Mouse (Mus musculus) CH12.LX (cell line): ENCODE results near the gene Sdf4. TPM values are rescaled to one million over a fixed set of nuclear protein-coding genes. Genes with fewer than 3 reads are reported as not detected.

Experiments used
- DNase-seq: peaks from one replicate; pipeline ENCODE4 v3.0.0-alpha.2; 2013; ENCODE audit errors: extremely low read depth
- H3K27ac ChIP-seq: 2 replicates; pipeline ENCODE4 v1.5.1; 2012; ENCODE audit warnings: low read depth, mild to moderate bottlenecking, control low read depth, moderate library complexity; ENCODE audit not compliant: insufficient read depth
- H3K27me3 ChIP-seq: replicated peaks from 2 replicates; pipeline ENCODE3; 2012; ENCODE audit warnings: inconsistent platforms
- H3K36me3 ChIP-seq, 2 experiments: replicated peaks in 1 of 2; 2 replicates each; pipeline versions ENCODE3 to v1.6.1; 2012; ENCODE audit warnings: inconsistent platforms in 1 of 2, low read length in 1 of 2, mild to moderate bottlenecking in 1 of 2, mixed read lengths in 1 of 2, moderate library complexity in 1 of 2; ENCODE audit not compliant: control insufficient read depth in 1 of 2, insufficient read depth in 1 of 2
- H3K4me1 ChIP-seq, 2 experiments: 2 replicates each; pipeline ENCODE4 v1.6.1; 2012; ENCODE audit warnings: inconsistent platforms in 1 of 2, moderate library complexity in 1 of 2; ENCODE audit not compliant: insufficient read depth in 2 of 2, control insufficient read depth in 1 of 2
- H3K4me2 ChIP-seq: 2 replicates; pipeline ENCODE4 v1.6.1; 2012; ENCODE audit warnings: low read depth, mild to moderate bottlenecking, control low read depth; ENCODE audit not compliant: poor library complexity, insufficient read depth, severe bottlenecking
- H3K4me3 ChIP-seq, 3 experiments: fragments of 150-350 bp in 1 of 3; sonication (generic) in 1 of 3; replicated peaks in 1 of 3; 2 replicates each; pipeline versions ENCODE3 to v1.5.1; 2011 to 2012; ENCODE audit warnings: low read depth in 2 of 3, low read length in 2 of 3, mild to moderate bottlenecking in 2 of 3, moderate library complexity in 2 of 3, control low read depth in 1 of 3, improper control_type of control experiment in 1 of 3, inconsistent platforms in 1 of 3, mixed read lengths in 1 of 3; ENCODE audit not compliant: poor library complexity in 1 of 3
- H3K79me2 ChIP-seq: replicated peaks from 2 replicates; pipeline ENCODE4 v1.6.1; 2012; ENCODE audit warnings: mild to moderate bottlenecking, moderate library complexity; ENCODE audit not compliant: control insufficient read depth, poor library complexity, insufficient read depth, severe bottlenecking; ENCODE audit errors: extremely low read depth
- H3K9ac ChIP-seq: 2 replicates; pipeline ENCODE4 v1.6.1; 2012; ENCODE audit warnings: low read depth, mild to moderate bottlenecking, control low read depth, moderate library complexity; ENCODE audit not compliant: insufficient read depth
- H3K9me3 ChIP-seq: replicated peaks from 2 replicates; pipeline ENCODE3; 2012; ENCODE audit warnings: low read length, inconsistent platforms, mixed read lengths
- BHLHE40 ChIP-seq: IDR thresholded peaks from 2 replicates; pipeline ENCODE4 v1.6.1; 2011; ENCODE audit warnings: mild to moderate bottlenecking, low read depth, low read length, improper control_type of control experiment
- CHD2 ChIP-seq: IDR thresholded peaks from 2 replicates; pipeline ENCODE4 v1.6.1; 2011; ENCODE audit warnings: low read length, improper control_type of control experiment
- CTCF ChIP-seq, 2 experiments: IDR thresholded peaks in 1 of 2; conservative IDR thresholded peaks in 1 of 2; 2 replicates each; pipeline ENCODE4 v1.5.1; 2011 to 2012; ENCODE audit warnings: low read depth in 2 of 2, low read length in 2 of 2, improper control_type of control experiment in 1 of 2, inconsistent platforms in 1 of 2, mild to moderate bottlenecking in 1 of 2, moderate library complexity in 1 of 2
- ELF1 ChIP-seq: IDR thresholded peaks from 2 replicates; pipeline ENCODE4 v1.6.1; 2014; ENCODE audit warnings: low read depth, mild to moderate bottlenecking, inconsistent platforms, low read length, improper control_type of control experiment
- EP300 ChIP-seq: IDR thresholded peaks from 2 replicates; pipeline ENCODE4 v1.6.1; 2011; ENCODE audit warnings: low read length, improper control_type of control experiment
- ETS1 ChIP-seq: conservative IDR thresholded peaks from 2 replicates; pipeline ENCODE4 v1.6.1; 2012; ENCODE audit warnings: low read depth, mild to moderate bottlenecking, inconsistent platforms, low read length, improper control_type of control experiment, moderate library complexity
- HCFC1 ChIP-seq: IDR thresholded peaks from 2 replicates; pipeline ENCODE4 v1.6.1; 2012; ENCODE audit warnings: low read depth, mild to moderate bottlenecking, inconsistent platforms, low read length, improper control_type of control experiment
- IRF4 ChIP-seq: IDR thresholded peaks from 2 replicates; pipeline ENCODE4 v1.6.1; 2014; ENCODE audit warnings: low read depth, mild to moderate bottlenecking, inconsistent platforms, low read length, improper control_type of control experiment
- JUN ChIP-seq: IDR thresholded peaks from 2 replicates; pipeline ENCODE4 v1.6.1; 2011; ENCODE audit warnings: low read depth, mild to moderate bottlenecking, low read length, improper control_type of control experiment, moderate library complexity; ENCODE audit not compliant: insufficient read depth
- JUND ChIP-seq: conservative IDR thresholded peaks from 2 replicates; pipeline ENCODE4 v1.6.1; 2011; ENCODE audit warnings: low read depth, low read length, improper control_type of control experiment
- KAT2A ChIP-seq: IDR thresholded peaks from 2 replicates; pipeline ENCODE4 v1.6.1; 2012; ENCODE audit warnings: low read length, improper control_type of control experiment, inconsistent platforms; ENCODE audit not compliant: insufficient replicate concordance
- MAFK ChIP-seq: IDR thresholded peaks from 2 replicates; pipeline ENCODE4 v1.6.1; 2011; ENCODE audit warnings: low read length, improper control_type of control experiment; ENCODE audit not compliant: insufficient replicate concordance
- MAX ChIP-seq: IDR thresholded peaks from 2 replicates; pipeline ENCODE4 v1.6.1; 2011; ENCODE audit warnings: low read length, improper control_type of control experiment
- MAZ ChIP-seq: IDR thresholded peaks from 2 replicates; pipeline ENCODE4 v1.6.1; 2012; ENCODE audit warnings: low read depth, mild to moderate bottlenecking, inconsistent platforms, low read length, improper control_type of control experiment, moderate library complexity
- MEF2A ChIP-seq: IDR thresholded peaks from 2 replicates; pipeline ENCODE4 v1.6.1; 2014; ENCODE audit warnings: low read depth, mild to moderate bottlenecking, inconsistent platforms, low read length, improper control_type of control experiment, borderline replicate concordance
- MXI1 ChIP-seq: IDR thresholded peaks from 2 replicates; pipeline ENCODE4 v1.6.1; 2011; ENCODE audit warnings: mild to moderate bottlenecking, low read depth, low read length, improper control_type of control experiment
- MYC ChIP-seq: IDR thresholded peaks from 2 replicates; pipeline ENCODE4 v1.6.1; 2011; ENCODE audit warnings: low read depth, mild to moderate bottlenecking, improper control_type of control experiment, low read length
- NRF1 ChIP-seq: IDR thresholded peaks from 2 replicates; pipeline ENCODE4 v1.6.1; 2014; ENCODE audit warnings: low read depth, mild to moderate bottlenecking, inconsistent platforms, low read length, improper control_type of control experiment, moderate library complexity
- PAX5 ChIP-seq: IDR thresholded peaks from 2 replicates; pipeline ENCODE4 v1.6.1; 2012; ENCODE audit warnings: low read length, inconsistent platforms, mixed read lengths
- POLR2A ChIP-seq: IDR thresholded peaks from 2 replicates; pipeline ENCODE4 v1.6.1; 2011; ENCODE audit warnings: low read depth, mild to moderate bottlenecking, improper control_type of control experiment, low read length
- RCOR1 ChIP-seq: conservative IDR thresholded peaks from 2 replicates; pipeline ENCODE4 v1.6.1; 2012; ENCODE audit warnings: low read depth, mild to moderate bottlenecking, inconsistent platforms, low read length, improper control_type of control experiment
- SIN3A ChIP-seq: IDR thresholded peaks from 2 replicates; pipeline ENCODE4 v1.6.1; 2012; ENCODE audit warnings: low read length, improper control_type of control experiment, inconsistent platforms
- TCF12 ChIP-seq: IDR thresholded peaks from 2 replicates; pipeline ENCODE4 v1.6.1; 2014; ENCODE audit warnings: low read depth, mild to moderate bottlenecking, inconsistent platforms, low read length, improper control_type of control experiment
- USF2 ChIP-seq: conservative IDR thresholded peaks from 2 replicates; pipeline ENCODE4 v1.6.1; 2011; ENCODE audit warnings: low read depth, low read length, improper control_type of control experiment
- ZKSCAN1 ChIP-seq: IDR thresholded peaks from 2 replicates; pipeline ENCODE4 v1.6.1; 2012; ENCODE audit warnings: low read depth, inconsistent platforms, low read length, improper control_type of control experiment, borderline replicate concordance
- ZNF384 ChIP-seq: IDR thresholded peaks from 2 replicates; pipeline ENCODE4 v1.6.1; 2012; ENCODE audit warnings: low read depth, low read length, improper control_type of control experiment, inconsistent platforms
- dilution Hi-C: fragments of 300-500 bp; cut with MboI; formaldehyde crosslinking; loops from 2 replicates; pipeline ENCODE4 v1.14.3; 2020; ENCODE audit warnings: low sequenced_read_pairs; ENCODE audit not compliant: extremely low pct_unique_long_range_greater_than_20kb, extremely low pct_ligation_motif_present
- in situ Hi-C: fragments of 300-500 bp; cut with MboI; formaldehyde crosslinking; loops from 3 replicates; pipeline ENCODE4 v1.14.3; 2019; ENCODE audit warnings: low sequenced_read_pairs, low pct_ligation_motif_present, low pct_unique_long_range_greater_than_20kb, mixed read lengths
- polyA plus RNA-seq: library from polyadenylated mRNA; unstranded; fragments of >175 nt; gene quantifications from 2 replicates; pipeline ENCODE4 v1.2.1, GENCODE M21; 2012; ENCODE audit warnings: low read depth; ENCODE audit not compliant: insufficient read length
- total RNA-seq, 2 experiments: library from RNA; depleted of rRNA; stranded (reverse); fragments of 300-350 nt in 1 of 2; fragments of >200 nt in 1 of 2; gene quantifications; 2 replicates each; pipeline ENCODE4 v1.2.3; 2012 to 2014

Gene Sdf4
- total and polyA plus RNA-seq, 3 experiments = 167 to 211 (median 210) TPM

DNA sequence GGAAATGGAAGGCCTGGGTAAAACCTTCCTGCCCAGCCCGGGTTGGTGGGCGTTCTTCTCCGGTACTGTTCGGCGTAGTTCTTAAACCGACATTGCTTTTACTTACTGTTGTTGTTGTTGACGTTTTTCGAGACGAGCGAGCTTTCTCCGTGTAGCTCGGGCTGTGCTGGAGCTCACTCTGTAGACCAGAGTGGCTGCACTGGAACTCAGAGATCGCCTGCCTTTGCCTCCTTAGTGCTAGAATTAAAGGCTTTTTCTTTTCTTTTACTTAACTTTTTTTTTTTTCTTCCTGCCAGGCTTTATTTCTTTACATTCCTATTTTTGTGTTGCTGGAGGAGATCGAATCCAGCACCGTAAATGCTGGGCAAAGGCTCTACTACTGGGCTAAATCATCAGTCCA lies 934 bp downstream of the Sdf4 start:
- Histone ChIP-seq H3K36me3 (peaks cover 24 to 50% of the 10 kb centered on the region in 2 experiments), H3K27ac (peak overlapping the region; percentile 85), H3K4me3 (peak overlapping the region; percentile 81 to 99 (median 89)), H3K27me3 (no peaks in the 10 kb centered on the region), H3K9ac (peak overlapping the region; percentile 84), H3K4me2 (peak overlapping the region; percentile 69), H3K79me2 (peaks cover 48% of the 10 kb centered on the region), H3K4me1 (peaks cover 11 to 41% of the 10 kb centered on the region in 2 experiments), H3K9me3 (peaks cover 4% of the 10 kb centered on the region)
- no peak for DNase-seq
- in situ Hi-C loops = no loop called here
- dilution Hi-C loops = no loop called here
- no peak for TF ChIP-seq CTCF (conservative IDR thresholded peaks at IDR 0.05 in 1 of 2, IDR thresholded peaks at IDR 0.05 in 1 of 2; ENCODE audit: low read depth in 2 of 2, low read length in 2 of 2)
- no peak for TF ChIP-seq TCF12
- no peak for TF ChIP-seq IRF4
- no peak for TF ChIP-seq POLR2A
- no peak for TF ChIP-seq MAX

DNA sequence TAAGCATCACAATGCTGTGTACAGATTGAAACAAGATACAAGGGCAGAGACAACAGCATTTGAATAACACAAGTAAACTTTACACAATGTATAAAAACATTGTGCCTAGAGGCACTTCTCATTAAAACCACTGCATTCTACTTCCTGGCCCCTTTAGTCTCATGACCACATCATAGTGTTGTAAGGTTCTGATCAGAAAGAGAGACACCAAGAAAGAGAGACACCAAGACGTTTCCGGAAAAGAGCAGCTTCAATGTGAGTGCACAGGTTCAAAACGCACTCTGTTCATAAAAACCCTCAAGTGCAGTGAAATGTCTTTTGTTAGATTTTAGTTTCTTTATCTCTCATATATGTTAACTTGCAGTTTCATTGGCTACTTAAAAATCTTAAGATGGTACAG lies 11.4 kb downstream of the Sdf4 start:
- Histone ChIP-seq H3K79me2 (no peaks in the 10 kb centered on the region; the same call in 1 of the 2 replicates), H3K4me2 (no peak overlapping the region), H3K27me3 (no peaks in the 10 kb centered on the region), H3K27ac (no peak overlapping the region), H3K36me3 (peaks cover 79 to 90% of the 10 kb centered on the region in 2 experiments), H3K9ac (no peak overlapping the region), H3K4me3 (no peak overlapping the region), H3K4me1 (peaks cover 3 to 14% of the 10 kb centered on the region in 2 experiments; a peak in 3 of 4 replicates), H3K9me3 (no peaks in the 10 kb centered on the region)
- dilution Hi-C loops (no loop called here), in situ Hi-C loops (no loop called here)
- no peak for TF ChIP-seq USF2
- no peak for TF ChIP-seq NRF1
- no peak for TF ChIP-seq ZNF384
- no peak for DNase-seq

DNA sequence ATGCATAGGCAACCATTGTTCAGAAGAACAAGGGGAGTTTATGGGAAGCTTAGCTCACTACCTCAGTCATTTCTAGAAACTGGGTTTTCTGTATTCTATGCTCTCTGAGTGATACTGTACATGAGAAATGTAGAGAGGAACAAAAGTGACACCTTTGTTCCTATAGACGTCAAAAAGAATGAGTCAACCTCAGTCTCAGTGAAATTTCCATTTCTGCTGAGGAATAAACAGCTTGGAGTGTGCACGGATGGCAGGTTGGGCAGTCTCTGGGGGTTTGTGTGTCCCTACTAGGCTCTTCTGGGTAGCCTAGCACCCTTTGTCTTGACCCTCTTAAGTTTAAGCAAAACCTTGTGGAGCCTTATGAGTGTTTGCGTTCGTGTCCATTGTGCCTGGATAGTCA lies 15.7 kb downstream of the Sdf4 start:
- dilution Hi-C loops = no loop called here
- Histone ChIP-seq H3K36me3 (peaks cover 67 to 91% of the 10 kb centered on the region in 2 experiments), H3K4me1 (peaks cover 9 to 38% of the 10 kb centered on the region in 2 experiments), H3K9me3 (no peaks in the 10 kb centered on the region), H3K79me2 (no peaks in the 10 kb centered on the region; the same call in 1 of the 2 replicates), H3K9ac (no peak overlapping the region), H3K27me3 (no peaks in the 10 kb centered on the region), H3K4me3 (no peak overlapping the region), H3K4me2 (no peak overlapping the region), H3K27ac (peak overlapping the region; percentile 69)
- DNase-seq = no peak
- in situ Hi-C loops = no loop called here
- TF ChIP-seq CTCF (conservative IDR thresholded peaks at IDR 0.05 in 1 of 2, IDR thresholded peaks at IDR 0.05 in 1 of 2; ENCODE audit: low read depth in 2 of 2, low read length in 2 of 2) = no peak
- no peak for TF ChIP-seq NRF1
- peak; percentile 97 for TF ChIP-seq ETS1
- peak; percentile 18; the same call in 1 of the 2 replicates for TF ChIP-seq ZKSCAN1
- TF ChIP-seq SIN3A = peak; percentile 83; the same call in 1 of the 2 replicates
- peak; percentile 79 for TF ChIP-seq MEF2A
- TF ChIP-seq MAZ = peak; percentile 70; the same call in 1 of the 2 replicates
- peak; percentile 12; the same call in 1 of the 2 replicates for TF ChIP-seq ELF1
- 0 out of 2 replicates have a peak, but pooled peaks have one; percentile 15 for TF ChIP-seq KAT2A
- TF ChIP-seq MAFK = 0 out of 2 replicates have a peak, but pooled peaks have one; percentile 31
- peak; percentile 81 for TF ChIP-seq BHLHE40
- peak; percentile 70; the same call in 1 of the 2 replicates for TF ChIP-seq TCF12
- TF ChIP-seq HCFC1 = peak; percentile 23; the same call in 1 of the 2 replicates
- peak; percentile 95 for TF ChIP-seq EP300
- no peak for TF ChIP-seq MXI1
- TF ChIP-seq JUN = peak; percentile 97
- TF ChIP-seq MYC = no peak
- peak; percentile 96 for TF ChIP-seq RCOR1
- TF ChIP-seq JUND = peak; percentile 95
- TF ChIP-seq IRF4 = peak; percentile 94
- peak; percentile 76 for TF ChIP-seq CHD2
- no peak for TF ChIP-seq PAX5
